Mouse (Mus musculus): ENCODE measurements around the gene Gm20219.

DNA sequence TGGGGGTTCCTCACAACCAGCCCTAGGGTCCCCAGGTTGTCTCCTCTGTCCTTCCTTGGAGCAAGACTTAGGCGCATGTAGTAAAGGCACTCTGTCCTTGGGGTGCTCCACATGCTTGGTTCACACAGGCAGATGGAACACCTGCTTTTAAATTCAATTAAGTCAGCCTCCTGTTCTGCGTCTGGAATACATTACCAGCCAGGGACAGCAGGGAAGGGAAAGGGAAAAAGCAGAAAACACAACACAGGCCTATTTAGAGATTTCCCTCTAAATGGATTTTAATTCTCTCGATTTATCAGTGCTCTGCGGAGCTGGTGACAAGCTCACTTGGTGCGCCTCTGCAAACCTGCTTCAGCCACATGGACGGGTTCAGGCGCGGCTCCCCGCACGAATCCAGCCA lies 48.8 kb downstream of the Gm20219 start:
- TF ChIP-seq CTCF (IDR thresholded peaks at IDR 0.05; ENCODE audit: borderline replicate concordance, extremely low read depth, insufficient read depth, insufficient read length), result no peak
- no peak for TF ChIP-seq POLR2A (IDR thresholded peaks at IDR 0.05; ENCODE audit: borderline replicate concordance, extremely low read depth, insufficient read depth, insufficient read length, poor library complexity, severe bottlenecking)
